Mouse (Mus musculus): Measurements from ENCODE around the gene Rnf224. TPM values are rescaled to one million over a fixed set of nuclear protein-coding genes. Genes with fewer than 3 reads are reported as not detected.

The Rnf224 gene
- polyA plus RNA-seq, 1 experiment: not detected

GRCm38 (mm10) chr2:25184496-25184895 is 52.1 kb downstream of the Rnf224 start:
- Histone ChIP-seq H3K27ac (ENCODE audit: insufficient read depth, low read depth, low read length) (no peak overlapping the region), H3K4me3 (ENCODE audit: insufficient read depth, low read length) (no peak overlapping the region), H3K4me1 (ENCODE audit: control insufficient read depth, insufficient read depth, low read length) (no peaks in the 10 kb centered on the region)
- TF ChIP-seq POLR2A (IDR thresholded peaks at IDR 0.05; ENCODE audit: borderline replicate concordance, low read depth, low read length) (no peak), CTCF (IDR thresholded peaks at IDR 0.05; ENCODE audit: low read depth, low read length) (no peak)

Other genes with a start within 250 kb of the Rnf224 start
- 14.4 and 18.0 TPM in 2 replicates for gene Nsmf, start 182.4 kb downstream of the Rnf224 start, polyA plus RNA-seq (2012; ENCODE audit: insufficient read depth, insufficient read length, missing spikeins)
- gene Entpd8, start 156.5 kb downstream of the Rnf224 start, polyA plus RNA-seq (2012; ENCODE audit: insufficient read depth, insufficient read length, missing spikeins): not detected in 2 replicates
- not detected in 2 replicates for gene Noxa1, start 141.6 kb downstream of the Rnf224 start, polyA plus RNA-seq (2012; ENCODE audit: insufficient read depth, insufficient read length, missing spikeins)
- not detected in 2 replicates for gene Nrarp, start 56.0 kb downstream of the Rnf224 start, polyA plus RNA-seq (2012; ENCODE audit: insufficient read depth, insufficient read length, missing spikeins)
- 72.2 and 73.2 TPM in 2 replicates for gene Tor4a, start 39.9 kb downstream of the Rnf224 start, polyA plus RNA-seq (2012; ENCODE audit: insufficient read depth, insufficient read length, missing spikeins)
- gene Nelfb, start 25.3 kb downstream of the Rnf224 start, polyA plus RNA-seq (2012; ENCODE audit: insufficient read depth, insufficient read length, missing spikeins): 33.3 and 35.7 TPM in 2 replicates
- not detected in 2 replicates for gene Stpg3, start 22.1 kb downstream of the Rnf224 start, polyA plus RNA-seq (2012; ENCODE audit: insufficient read depth, insufficient read length, missing spikeins)
- not detected in 2 replicates for gene Fam166a, start 18.0 kb downstream of the Rnf224 start, polyA plus RNA-seq (2012; ENCODE audit: insufficient read depth, insufficient read length, missing spikeins)
- 124 and 135 TPM in 2 replicates for gene Tubb4b, start 12.1 kb downstream of the Rnf224 start, polyA plus RNA-seq (2012; ENCODE audit: insufficient read depth, insufficient read length, missing spikeins)
- not detected in 2 replicates for gene Slc34a3, start 2.4 kb downstream of the Rnf224 start, polyA plus RNA-seq (2012; ENCODE audit: insufficient read depth, insufficient read length, missing spikeins)
- 0.66 TPM in 1 of 2 replicates, not detected in the other for gene Rnf208, start 5.5 kb upstream of the Rnf224 start, polyA plus RNA-seq (2012; ENCODE audit: insufficient read depth, insufficient read length, missing spikeins)
- not detected in 2 replicates for gene Cysrt1, start 5.7 kb upstream of the Rnf224 start, polyA plus RNA-seq (2012; ENCODE audit: insufficient read depth, insufficient read length, missing spikeins)
- gene AL732309.1, start 10.1 kb upstream of the Rnf224 start, polyA plus RNA-seq (2012; ENCODE audit: insufficient read depth, insufficient read length, missing spikeins): 1.3 and 6.1 TPM in 2 replicates
- 18.1 and 20.4 TPM in 2 replicates for gene Tmem203, start 18.7 kb upstream of the Rnf224 start, polyA plus RNA-seq (2012; ENCODE audit: insufficient read depth, insufficient read length, missing spikeins)
- gene Tprn, start 25.8 kb upstream of the Rnf224 start, polyA plus RNA-seq (2012; ENCODE audit: insufficient read depth, insufficient read length, missing spikeins): 8.8 and 10.2 TPM in 2 replicates
- gene Ssna1, start 35.7 kb upstream of the Rnf224 start, polyA plus RNA-seq (2012; ENCODE audit: insufficient read depth, insufficient read length, missing spikeins): 55.1 and 59.7 TPM in 2 replicates
- 84.0 and 89.6 TPM in 2 replicates for gene Anapc2, start 35.7 kb upstream of the Rnf224 start, polyA plus RNA-seq (2012; ENCODE audit: insufficient read depth, insufficient read length, missing spikeins)
- gene Tmem210, start 51.4 kb upstream of the Rnf224 start, polyA plus RNA-seq (2012; ENCODE audit: insufficient read depth, insufficient read length, missing spikeins): not detected in 2 replicates
- not detected in 2 replicates for gene Lrrc26, start 53.1 kb upstream of the Rnf224 start, polyA plus RNA-seq (2012; ENCODE audit: insufficient read depth, insufficient read length, missing spikeins)
- gene Grin1, start 82.4 kb upstream of the Rnf224 start, polyA plus RNA-seq (2012; ENCODE audit: insufficient read depth, insufficient read length, missing spikeins): 0.79 TPM in 1 of 2 replicates, not detected in the other
- gene Man1b1, start 95.6 kb upstream of the Rnf224 start, polyA plus RNA-seq (2012; ENCODE audit: insufficient read depth, insufficient read length, missing spikeins): 36.1 and 43.5 TPM in 2 replicates
- gene Dpp7, start 119.6 kb upstream of the Rnf224 start, polyA plus RNA-seq (2012; ENCODE audit: insufficient read depth, insufficient read length, missing spikeins): 93.4 and 99.0 TPM in 2 replicates
- 175 and 203 TPM in 2 replicates for gene Uap1l1, start 128.9 kb upstream of the Rnf224 start, polyA plus RNA-seq (2012; ENCODE audit: insufficient read depth, insufficient read length, missing spikeins)
- 7.2 and 8.0 TPM in 2 replicates for gene Sapcd2, start 135.5 kb upstream of the Rnf224 start, polyA plus RNA-seq (2012; ENCODE audit: insufficient read depth, insufficient read length, missing spikeins)
- not detected in 2 replicates for gene Entpd2, start 159.1 kb upstream of the Rnf224 start, polyA plus RNA-seq (2012; ENCODE audit: insufficient read depth, insufficient read length, missing spikeins)
- gene Npdc1, start 162.6 kb upstream of the Rnf224 start, polyA plus RNA-seq (2012; ENCODE audit: insufficient read depth, insufficient read length, missing spikeins): 5.0 and 6.6 TPM in 2 replicates
- gene Fut7, start 186.5 kb upstream of the Rnf224 start, polyA plus RNA-seq (2012; ENCODE audit: insufficient read depth, insufficient read length, missing spikeins): 9.5 and 9.6 TPM in 2 replicates
- gene Abca2, start 191.9 kb upstream of the Rnf224 start, polyA plus RNA-seq (2012; ENCODE audit: insufficient read depth, insufficient read length, missing spikeins): 14.9 and 16.4 TPM in 2 replicates
- not detected in 2 replicates for gene Clic3, start 220.1 kb upstream of the Rnf224 start, polyA plus RNA-seq (2012; ENCODE audit: insufficient read depth, insufficient read length, missing spikeins)
- 22.4 and 26.2 TPM in 2 replicates for gene Paxx, start 224.3 kb upstream of the Rnf224 start, polyA plus RNA-seq (2012; ENCODE audit: insufficient read depth, insufficient read length, missing spikeins)
- gene Ptgds, start 233.3 kb upstream of the Rnf224 start, polyA plus RNA-seq (2012; ENCODE audit: insufficient read depth, insufficient read length, missing spikeins): not detected in 2 replicates

Data from bone marrow macrophage, adult 2 months (primary cell).